In genomic region chr5:140282376-140282775, GRCm38 (mm10) we compare ENCODE assay signal across 8 mouse cellular contexts. TPM values are rescaled to one million over a fixed set of nuclear protein-coding genes. Genes with fewer than 3 reads are reported as not detected.
A peak's percentile ranks its signal among the peaks of the same experiment; 100 is the strongest.
DNase-seq lines count a peak whose midpoint lies in the region; ATAC-seq lines count a peak whose summit lies in the region.

No protein-coding gene starts in this region.

- DNase-seq in layer of hippocampus, postnatal 10 days (ENCODE audit: low spot score in 2 of 2) = peak; percentile 43
- no peak for DNase-seq in layer of hippocampus, postnatal 36 days
- DNase-seq in adrenal gland, postnatal 14 days = peak; percentile 68
- DNase-seq in embryonic facial prominence, embryonic 10.5 days (ENCODE audit: low spot score) = peak; percentile 19
- peak; percentile 32 for DNase-seq in lung, postnatal 25 days (ENCODE audit: low spot score)
- no peak for DNase-seq in midbrain, embryonic 14.5 days
- DNase-seq in left cerebral cortex, postnatal 14 days (ENCODE audit: low spot score in 2 of 2) = no peak

- intact Hi-C loops in left cerebral cortex, postnatal 14 days (cut with DNase I) = no loop called here

- no peak overlapping the region for H3K4me2 ChIP-seq in midbrain, embryonic 14.5 days (ENCODE audit: low read length)

- H3K4me1 ChIP-seq in embryonic facial prominence, embryonic 10.5 days = 0 out of 2 replicates have a peak, but pooled peaks cover 4% of the 10 kb centered on the region
- peaks cover 4% of the 10 kb centered on the region; the same call in 1 of the 2 replicates for H3K4me1 ChIP-seq in midbrain, embryonic 14.5 days (ENCODE audit: control insufficient read depth, insufficient read depth, low read length)

- no peaks in the 10 kb centered on the region for H3K9me3 ChIP-seq in embryonic facial prominence, embryonic 10.5 days
- H3K9me3 ChIP-seq in midbrain, embryonic 14.5 days (ENCODE audit: control insufficient read depth, low read length) = no peaks in the 10 kb centered on the region

- H3K36me3 ChIP-seq in embryonic facial prominence, embryonic 10.5 days (replicated peaks) = peaks cover 80% of the 10 kb centered on the region
- peaks cover 3% of the 10 kb centered on the region; the same call in 1 of the 2 replicates for H3K36me3 ChIP-seq in midbrain, embryonic 14.5 days (ENCODE audit: control insufficient read depth, insufficient read depth, low read length)

- no peaks in the 10 kb centered on the region for H3K27me3 ChIP-seq in embryonic facial prominence, embryonic 10.5 days (replicated peaks; ENCODE audit: low read depth, poor library complexity, severe bottlenecking)
- no peaks in the 10 kb centered on the region for H3K27me3 ChIP-seq in midbrain, embryonic 14.5 days (ENCODE audit: control insufficient read depth, insufficient read depth, low read length)

- ATAC-seq in midbrain, embryonic 14.5 days (ENCODE audit: low FRiP score, low TSS enrichment) = no peak
- no peak for ATAC-seq in erythroblast, adult 5-6 weeks (replicated peaks; ENCODE audit: low FRiP score, poor library complexity, severe bottlenecking)

- WGBS in embryonic facial prominence, embryonic 10.5 days = 77% methylated on average over 8 of the region's 8 CpGs
- 76% methylated on average over 8 of the region's 8 CpGs for WGBS in midbrain, embryonic 14.5 days

- H3K9ac ChIP-seq in midbrain, embryonic 14.5 days (replicated peaks; ENCODE audit: low read length) = no peak overlapping the region

- H3K4me3 ChIP-seq in embryonic facial prominence, embryonic 10.5 days = no peak overlapping the region
- H3K4me3 ChIP-seq in midbrain, embryonic 14.5 days (replicated peaks; ENCODE audit: low read depth, low read length) = no peak overlapping the region

- no peak overlapping the region for H3K27ac ChIP-seq in embryonic facial prominence, embryonic 10.5 days (replicated peaks)
- no peak overlapping the region for H3K27ac ChIP-seq in midbrain, embryonic 14.5 days (replicated peaks; ENCODE audit: low read depth, low read length)

RNA-seq across cellular contexts. Expression of gene Mad1l1, which starts 39.0 kb away (rescaled TPM):
- total RNA-seq in layer of hippocampus, postnatal 10 days (2021) = 10 to 100 TPM; 20.1 to 20.7 TPM
- total RNA-seq in layer of hippocampus, postnatal 36 days (2021) = 10 to 100 TPM; 15.2 to 16.3 TPM
- total RNA-seq in adrenal gland, postnatal 14 days (2021) = 19.1 and 21.5 TPM in 2 replicates
- polyA plus RNA-seq in embryonic facial prominence, embryonic 10.5 days (2016; fragmentation: Nextera tagmentation; extraction: Ambion mirVana) = 63.5 and 63.9 TPM in 2 replicates
- polyA plus RNA-seq in midbrain, embryonic 14.5 days (2014; fragmentation: Nextera tagmentation; extraction: Ambion mirVana) = 29.8 and 30.3 TPM in 2 replicates
- 2.7 and 4.8 TPM in 2 replicates for total RNA-seq in erythroblast, adult 5-6 weeks (2015; ENCODE audit: low replicate concordance)
- total RNA-seq in erythroblast, adult 5-6 weeks (2017; ENCODE audit: low replicate concordance) = 22.4 and 44.6 TPM in 2 replicates
- 10 to 100 TPM; 18.9 to 19.4 TPM for total RNA-seq in left cerebral cortex, postnatal 14 days (2021)

RNA-seq across cellular contexts. Expression of gene Nudt1, which starts 39.1 kb away (rescaled TPM):
- total RNA-seq in layer of hippocampus, postnatal 10 days (2021) = 1 to 10 TPM; 5.8 to 7.5 TPM
- total RNA-seq in layer of hippocampus, postnatal 36 days (2021) = 1 to 10 TPM; 4.0 to 5.6 TPM
- total RNA-seq in adrenal gland, postnatal 14 days (2021) = 15.9 and 21.1 TPM in 2 replicates
- 52.8 and 55.9 TPM in 2 replicates for polyA plus RNA-seq in embryonic facial prominence, embryonic 10.5 days (2016; fragmentation: Nextera tagmentation; extraction: Ambion mirVana)
- 16.5 and 18.8 TPM in 2 replicates for polyA plus RNA-seq in midbrain, embryonic 14.5 days (2014; fragmentation: Nextera tagmentation; extraction: Ambion mirVana)
- 10.0 and 11.7 TPM in 2 replicates for total RNA-seq in erythroblast, adult 5-6 weeks (2015; ENCODE audit: low replicate concordance)
- 5.3 and 10.3 TPM in 2 replicates for total RNA-seq in erythroblast, adult 5-6 weeks (2017; ENCODE audit: low replicate concordance)
- 1 to 10 TPM; 5.9 to 7.2 TPM for total RNA-seq in left cerebral cortex, postnatal 14 days (2021)

RNA-seq across cellular contexts. Expression of gene Mrm2, which starts 49.3 kb away (rescaled TPM):
- total RNA-seq in layer of hippocampus, postnatal 10 days (2021) = 1 to 10 TPM; 8.4 to 9.4 TPM
- total RNA-seq in layer of hippocampus, postnatal 36 days (2021) = 1 to 10 TPM; 9.6 to 9.9 TPM
- 11.2 and 13.9 TPM in 2 replicates for total RNA-seq in adrenal gland, postnatal 14 days (2021)
- polyA plus RNA-seq in embryonic facial prominence, embryonic 10.5 days (2016; fragmentation: Nextera tagmentation; extraction: Ambion mirVana) = 22.1 and 25.1 TPM in 2 replicates
- 20.3 and 22.5 TPM in 2 replicates for polyA plus RNA-seq in midbrain, embryonic 14.5 days (2014; fragmentation: Nextera tagmentation; extraction: Ambion mirVana)
- 2.5 TPM in 1 of 2 replicates, not detected in the other for total RNA-seq in erythroblast, adult 5-6 weeks (2015; ENCODE audit: low replicate concordance)
- 0.42 and 1.7 TPM in 2 replicates for total RNA-seq in erythroblast, adult 5-6 weeks (2017; ENCODE audit: low replicate concordance)
- 10 to 100 TPM in 1 of 2 experiments, 1 to 10 TPM in 1; 9.7 to 11.2 TPM for total RNA-seq in left cerebral cortex, postnatal 14 days (2021)

Comparison
In these comparisons a context has a peak if more than half of its experiments do, and no peak if none do; other contexts are left out.
1. DNase-seq: peak in layer of hippocampus, postnatal 10 days (2 of 2), adrenal gland, postnatal 14 days (single experiment), embryonic facial prominence, embryonic 10.5 days (single experiment) and lung, postnatal 25 days (single experiment); none in layer of hippocampus, postnatal 36 days (0 of 2), midbrain, embryonic 14.5 days (single experiment) and left cerebral cortex, postnatal 14 days (0 of 2).